Mouse (Mus musculus): ENCODE data around the gene G6pc.
"Not testable (repeated sequence)": the region's sequence is repeated elsewhere in the genome, so short reads cannot be mapped to it uniquely, and the experiment has no call there.

Gene G6pc

DNA sequence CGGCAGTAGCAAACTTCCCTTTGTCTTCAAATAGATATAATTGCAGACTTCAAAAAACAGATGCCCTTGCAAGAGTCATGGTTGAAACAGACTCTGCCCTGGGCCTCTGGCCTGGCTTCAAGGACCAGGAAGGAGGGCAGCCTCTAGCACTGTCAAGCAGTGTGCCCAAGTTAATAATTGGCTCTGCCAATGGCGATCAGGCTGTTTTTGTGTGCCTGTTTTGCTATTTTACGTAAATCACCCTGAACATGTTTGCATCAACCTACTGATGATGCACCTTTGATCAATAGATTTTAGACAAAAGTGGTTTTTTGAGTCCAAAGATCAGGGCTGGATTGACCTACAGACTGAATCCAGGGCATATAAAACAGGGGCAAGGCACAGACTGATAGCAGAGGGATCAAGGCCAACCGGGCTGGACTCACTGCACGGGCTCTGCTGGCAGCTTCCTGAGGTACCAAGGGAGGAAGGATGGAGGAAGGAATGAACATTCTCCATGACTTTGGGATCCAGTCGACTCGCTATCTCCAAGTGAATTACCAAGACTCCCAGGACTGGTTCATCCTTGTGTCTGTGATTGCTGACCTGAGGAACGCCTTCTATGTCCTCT is at the start of gene G6pc:
Gene G6pc, plus strand, starts transcription at position 236 of the 610 bp plus-strand sequence.
- no peak for DNase-seq (ENCODE audit: low spot score in 2 of 2)

- DNase-seq (ENCODE audit: low spot score in 2 of 2) = peak in 1 of 2 experiments; percentile 69
Observed at GRCm38 (mm10) chr11:101323609-101324008, 43.8 kb upstream of the G6pc start.

DNA sequence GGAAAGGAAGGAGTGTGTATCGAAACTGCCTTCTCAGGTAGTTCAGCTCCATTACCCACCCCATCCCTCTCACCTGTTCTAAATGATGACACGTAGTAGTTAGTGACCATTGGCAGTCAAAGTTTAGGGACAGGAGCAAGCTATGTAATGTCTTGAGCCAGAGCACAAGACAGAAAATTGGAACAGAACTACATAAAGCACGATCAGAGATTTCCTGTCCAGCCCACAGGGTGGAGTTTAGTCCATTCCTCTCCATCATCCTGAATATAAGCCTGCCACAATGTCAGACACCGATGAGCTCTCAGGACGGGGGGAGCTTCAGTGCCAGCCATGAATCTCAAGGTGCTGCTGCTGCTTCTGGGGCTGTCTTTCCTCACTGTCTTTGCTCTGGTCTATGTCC is 42.6 kb upstream of the G6pc start, which contains the start of gene Aoc2:
Gene Aoc2, plus strand, starts transcription at position 301 of the 400 bp plus-strand sequence.
- no peak for DNase-seq (ENCODE audit: low spot score in 2 of 2)

- DNase-seq (ENCODE audit: low spot score in 2 of 2) = not testable (repeated sequence)
Observed at GRCm38 (mm10) chr11:101325201-101325600, 42.2 kb upstream of the G6pc start.

DNA sequence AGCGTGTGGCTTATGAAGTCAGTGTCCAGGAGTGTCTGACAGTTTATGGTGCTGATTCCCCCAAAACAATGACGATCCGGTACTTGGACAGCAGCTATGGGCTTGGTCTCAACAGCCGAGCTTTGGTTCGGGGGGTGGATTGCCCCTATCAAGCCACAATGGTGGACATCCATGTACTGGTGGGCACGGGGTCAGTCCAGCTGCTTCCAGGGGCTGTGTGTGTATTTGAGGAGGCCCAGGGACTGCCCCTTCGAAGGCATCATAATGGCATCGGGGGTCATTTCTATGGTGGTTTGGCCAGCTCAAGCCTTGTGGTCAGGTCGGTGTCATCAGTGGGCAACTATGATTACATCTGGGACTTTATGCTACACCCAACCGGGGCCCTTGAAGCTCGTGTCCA is 41.2 kb upstream of the G6pc start:
- DNase-seq (ENCODE audit: low spot score in 2 of 2) = no peak

DNA sequence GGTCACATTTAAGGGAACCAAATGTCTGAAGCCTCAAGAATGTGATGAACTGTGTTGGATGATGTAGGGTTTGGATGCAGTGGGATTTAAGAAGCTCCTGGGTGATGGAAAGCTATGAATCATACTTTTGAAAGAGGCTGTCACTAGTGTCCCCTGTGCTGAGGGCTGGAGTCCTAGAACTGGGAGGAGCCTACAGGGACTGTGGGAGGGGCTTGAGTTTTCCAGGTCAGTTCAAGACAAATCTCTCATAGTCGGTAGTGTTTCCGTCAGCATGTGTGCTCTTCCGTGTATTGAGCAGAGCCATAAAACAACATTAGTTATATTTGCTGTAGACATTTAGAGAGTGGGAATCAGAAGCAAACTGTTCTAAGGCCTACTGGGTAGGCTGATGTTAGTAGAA is 40.0 kb upstream of the G6pc start:
- no peak for DNase-seq (ENCODE audit: low spot score in 2 of 2)

GRCm38 (mm10) chr11:101328941-101329635 is 38.3 kb upstream of the G6pc start:
- DNase-seq (ENCODE audit: low spot score in 2 of 2) = no peak

GRCm38 (mm10) chr11:101330371-101330924 is 36.9 kb upstream of the G6pc start, which contains the start of gene Aoc3:
TSS of gene Aoc3 (plus strand) at chr11:101330605.
- no peak for DNase-seq (ENCODE audit: low spot score in 2 of 2)

GRCm38 (mm10) chr11:101330961-101331360 is 36.4 kb upstream of the G6pc start:
- DNase-seq (ENCODE audit: low spot score in 2 of 2) = not testable (repeated sequence)

GRCm38 (mm10) chr11:101332537-101332936 is 34.8 kb upstream of the G6pc start:
- no peak for DNase-seq (ENCODE audit: low spot score in 2 of 2)

- DNase-seq (ENCODE audit: low spot score in 2 of 2) = no peak
Observed at GRCm38 (mm10) chr11:101334023-101334422, 33.3 kb upstream of the G6pc start.

DNA sequence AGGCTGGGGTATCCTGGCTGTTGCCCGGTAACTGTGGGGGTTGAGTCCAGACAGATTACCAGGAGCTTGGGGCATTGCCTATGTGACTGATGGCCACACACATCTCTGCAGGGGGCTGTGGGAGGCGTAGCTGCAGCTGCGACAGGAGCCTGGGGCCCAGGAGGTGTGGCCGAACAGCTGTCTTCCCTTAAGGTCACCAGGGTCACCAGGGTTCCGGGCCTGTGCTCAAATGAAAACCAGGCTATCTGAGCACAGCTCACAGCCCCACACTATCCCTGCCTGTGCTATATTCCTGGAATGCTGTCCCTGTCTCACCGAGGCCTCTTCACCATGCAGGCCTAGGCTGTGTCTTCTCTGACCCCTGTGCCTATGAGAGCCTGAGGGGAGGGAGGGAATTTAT is 32.8 kb upstream of the G6pc start:
- DNase-seq (ENCODE audit: low spot score in 2 of 2) = no peak

GRCm38 (mm10) chr11:101335685-101336084 is 31.7 kb upstream of the G6pc start:
- DNase-seq (ENCODE audit: low spot score in 2 of 2) = no peak

DNA sequence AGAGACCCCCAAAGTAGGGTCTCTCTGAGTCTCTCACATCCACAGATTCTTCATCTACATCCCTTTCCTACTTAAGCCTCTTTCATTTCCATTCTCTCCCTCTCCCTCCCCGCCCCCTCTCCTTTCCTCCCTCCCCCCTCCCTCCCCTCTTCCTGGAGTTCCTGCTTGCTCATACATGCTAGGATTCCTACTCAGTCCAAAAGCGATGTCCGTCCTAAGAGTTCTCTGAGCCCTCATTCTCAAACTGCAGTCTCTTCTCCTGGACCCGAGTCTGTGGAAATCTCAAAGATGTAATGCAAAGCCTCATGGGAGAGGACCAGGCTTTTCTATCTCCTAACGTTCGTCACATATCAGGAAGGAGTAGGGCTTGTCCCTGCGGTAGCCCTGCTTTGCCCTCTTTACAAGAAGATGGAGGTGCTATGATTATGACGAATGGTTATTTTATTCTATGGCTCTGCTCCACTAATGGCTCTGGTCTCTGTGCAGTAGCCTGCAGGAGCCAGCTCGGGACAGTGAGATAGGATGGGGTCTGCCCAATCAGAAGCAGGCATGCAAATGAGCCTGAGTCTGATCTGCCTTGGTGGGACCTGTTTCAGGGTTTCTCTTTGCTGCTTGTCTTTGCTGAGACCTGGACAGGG is 29.1 kb upstream of the G6pc start:
- DNase-seq (ENCODE audit: low spot score in 2 of 2) = peak in 1 of 2 experiments; percentile 43

DNA sequence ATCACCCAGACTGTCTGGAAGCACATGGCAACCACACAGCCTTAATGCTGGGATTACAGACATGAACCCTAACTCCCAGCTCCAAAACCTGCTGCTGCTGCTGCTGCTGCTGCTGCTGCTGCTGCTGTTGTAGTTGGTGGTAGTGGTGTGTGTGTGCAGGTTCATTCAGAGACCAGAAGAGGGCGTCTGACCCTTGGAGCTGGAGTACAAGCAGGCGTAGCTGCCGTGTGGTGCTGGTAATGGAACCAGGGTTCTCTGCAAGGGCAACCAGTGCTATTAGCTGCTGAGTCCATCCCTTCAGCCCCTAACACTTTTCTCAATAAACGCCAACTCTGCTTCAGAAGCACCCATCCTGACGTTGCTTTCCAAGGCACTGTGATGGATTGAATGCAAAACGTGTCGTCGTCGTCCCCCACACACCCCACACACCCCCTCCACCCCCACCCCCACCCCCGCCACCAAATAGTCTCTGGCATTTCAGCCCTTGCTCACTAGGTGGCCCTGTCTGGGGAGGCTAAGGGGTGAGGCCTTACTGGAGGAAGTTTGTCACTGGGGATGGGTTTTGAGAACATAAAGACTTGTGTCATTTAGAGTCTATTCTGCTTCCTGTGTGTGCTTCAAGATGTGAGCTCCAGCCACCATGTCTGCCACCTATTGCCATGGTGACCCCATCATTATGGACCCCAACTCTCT is 20.1 kb upstream of the G6pc start:
- no peak for DNase-seq (ENCODE audit: low spot score in 2 of 2)

GRCm38 (mm10) chr11:101348774-101349173 is 18.6 kb upstream of the G6pc start:
- no peak for DNase-seq (ENCODE audit: low spot score in 2 of 2)

DNA sequence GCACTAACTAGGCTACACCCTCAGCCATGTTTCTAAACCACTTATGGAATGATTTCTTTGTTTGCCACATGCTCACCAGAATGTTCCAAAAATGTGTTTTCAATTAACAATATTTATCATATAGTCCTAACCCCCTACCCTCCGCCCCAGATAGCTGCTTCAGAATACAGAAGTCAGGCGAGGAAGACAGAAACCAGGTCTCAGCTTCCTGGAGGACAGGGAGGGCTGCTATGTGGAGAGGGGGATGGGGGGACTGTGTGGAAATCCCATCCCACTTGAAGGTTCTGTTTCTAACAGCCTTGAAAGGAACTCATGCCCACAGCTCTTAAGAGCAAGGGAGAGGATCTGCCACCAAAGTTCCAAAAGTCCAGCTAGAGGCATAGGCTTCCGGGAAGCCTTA is 18.1 kb upstream of the G6pc start:
- DNase-seq (ENCODE audit: low spot score in 2 of 2) = no peak

- no peak for DNase-seq (ENCODE audit: low spot score in 2 of 2)
Observed at GRCm38 (mm10) chr11:101351100-101351720, 16.2 kb upstream of the G6pc start.

GRCm38 (mm10) chr11:101351721-101352111 is 15.6 kb upstream of the G6pc start:
- no peak for DNase-seq (ENCODE audit: low spot score in 2 of 2)

DNA sequence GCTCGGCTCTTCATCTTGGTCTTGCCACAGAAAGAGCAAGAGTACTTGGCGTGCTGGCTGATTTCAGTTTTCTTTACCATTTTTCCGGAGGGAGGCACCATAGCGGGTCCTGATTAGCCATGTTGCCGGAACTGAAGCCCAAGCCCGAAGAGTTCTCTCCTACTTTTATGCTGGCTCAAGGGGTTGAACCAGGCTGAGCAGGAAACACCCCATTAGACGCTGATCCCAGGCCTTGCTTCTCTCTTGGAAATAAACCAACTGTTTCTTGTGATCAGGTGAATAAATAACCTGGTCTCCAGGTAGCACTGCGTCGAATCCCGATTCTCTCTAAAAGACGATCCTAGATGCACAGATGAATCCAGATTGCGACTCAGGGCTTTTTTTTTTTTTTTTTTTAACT is 13.9 kb upstream of the G6pc start:
- no peak for DNase-seq (ENCODE audit: low spot score in 2 of 2)

GRCm38 (mm10) chr11:101354438-101355010 is 12.8 kb upstream of the G6pc start:
- no peak for DNase-seq (ENCODE audit: low spot score in 2 of 2)
